Mouse (Mus musculus) bone marrow, adult 2 months (tissue): ENCODE measurements at regions not wholly inside any gene's neighbourhood (a gene's known extent, or its start where the extent isn't known, plus 50 kb on each side); places are given as distances from the start of the nearest gene placed in this dataset.

Experiments
- H3K27ac ChIP-seq: fragments of 200-500 bp; 2 replicates; pipeline ENCODE4 v1.5.1; 2012; ENCODE audit warnings: low read depth, mild to moderate bottlenecking, control low read depth, inconsistent platforms, low read length; ENCODE audit not compliant: control insufficient read depth, poor library complexity, insufficient read depth
- H3K4me1 ChIP-seq: fragments of 200-500 bp; 2 replicates; pipeline ENCODE4 v1.6.1; 2011; ENCODE audit warnings: low read length; ENCODE audit not compliant: control insufficient read depth, insufficient read depth
- H3K4me3 ChIP-seq: fragments of 200-500 bp; replicated peaks from 2 replicates; pipeline ENCODE3; 2011; ENCODE audit warnings: mild to moderate bottlenecking, low read depth, low read length, control low read depth; ENCODE audit not compliant: control insufficient read depth
- CTCF ChIP-seq: fragments of 200-500 bp; IDR thresholded peaks from 2 replicates; pipeline ENCODE4 v1.5.1; 2011; ENCODE audit warnings: low read length, control low read depth; ENCODE audit not compliant: control insufficient read depth, insufficient read depth
- POLR2A ChIP-seq: fragments of 200-500 bp; IDR thresholded peaks from 2 replicates; pipeline ENCODE4 v1.6.1; 2011; ENCODE audit warnings: low read depth, mild to moderate bottlenecking, control low read depth, low read length, borderline replicate concordance; ENCODE audit not compliant: control insufficient read depth
- WGBS: fragments of 180-500 bp; shearing (Covaris S2); methylation state at CpG from one replicate; pipeline ENCODE4 v1.1.7; 2018; 5-methylcytosine and 5-hydroxymethylcytosine counted together

DNA sequence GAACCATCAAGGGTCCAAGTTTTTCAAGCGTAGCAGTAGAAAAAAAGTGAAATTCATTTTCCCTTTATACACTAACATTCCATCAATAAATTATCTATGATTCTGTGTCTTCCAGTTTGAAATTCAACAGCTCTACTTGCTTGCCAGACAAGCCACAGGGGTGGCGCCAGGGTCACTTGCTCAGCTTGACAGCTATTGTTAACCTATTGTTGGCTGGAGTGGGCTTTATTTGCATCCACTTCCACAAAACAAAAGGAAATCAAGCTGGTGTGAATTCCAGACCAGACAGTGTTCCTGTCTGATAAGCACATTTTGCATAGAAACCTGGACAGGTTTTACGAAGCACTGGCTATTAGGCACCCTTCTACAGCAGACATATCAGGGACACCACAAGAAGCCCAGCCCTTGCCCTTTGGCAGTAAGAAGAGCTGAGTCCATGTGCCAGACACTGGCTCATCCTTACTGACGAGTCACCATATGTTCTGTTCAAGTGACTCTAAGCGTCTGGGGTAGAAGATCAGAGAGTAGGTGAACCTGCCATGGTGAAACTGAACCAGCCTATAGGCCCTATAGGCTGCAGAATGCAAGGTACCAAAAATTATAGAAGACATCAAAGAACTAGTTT is 366.9 kb downstream of the Basp1 start:
- TF ChIP-seq POLR2A: no peak
- Histone ChIP-seq H3K4me1 (no peaks in the 10 kb centered on the region), H3K27ac (no peak overlapping the region), H3K4me3 (no peak overlapping the region)
- WGBS: 66% methylated on average over 5 of the region's 5 CpGs

DNA sequence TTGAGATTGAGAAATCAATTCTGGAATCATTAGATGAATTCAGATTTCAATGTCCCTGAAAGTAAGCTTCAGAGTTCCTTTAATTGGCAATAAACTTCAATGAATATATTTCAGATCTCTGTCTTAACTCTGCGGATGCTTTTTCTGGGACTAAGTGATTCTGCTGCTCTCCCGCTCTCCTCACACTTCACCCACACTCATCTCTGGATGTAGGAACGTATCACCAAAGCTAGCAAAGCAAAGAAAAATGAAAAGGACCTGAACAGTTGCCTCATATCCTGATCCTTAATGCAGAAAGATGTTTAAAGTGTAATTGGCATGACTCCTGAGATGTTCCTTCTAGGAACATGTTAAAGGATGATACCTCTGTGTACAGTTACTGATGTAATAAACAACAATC is 377.3 kb downstream of the Basp1 start:
- Histone ChIP-seq H3K4me1 (no peaks in the 10 kb centered on the region), H3K4me3 (no peak overlapping the region), H3K27ac (no peak overlapping the region)
- 83% methylated on average over 3 of the region's 3 CpGs for WGBS
- TF ChIP-seq POLR2A: no peak

DNA sequence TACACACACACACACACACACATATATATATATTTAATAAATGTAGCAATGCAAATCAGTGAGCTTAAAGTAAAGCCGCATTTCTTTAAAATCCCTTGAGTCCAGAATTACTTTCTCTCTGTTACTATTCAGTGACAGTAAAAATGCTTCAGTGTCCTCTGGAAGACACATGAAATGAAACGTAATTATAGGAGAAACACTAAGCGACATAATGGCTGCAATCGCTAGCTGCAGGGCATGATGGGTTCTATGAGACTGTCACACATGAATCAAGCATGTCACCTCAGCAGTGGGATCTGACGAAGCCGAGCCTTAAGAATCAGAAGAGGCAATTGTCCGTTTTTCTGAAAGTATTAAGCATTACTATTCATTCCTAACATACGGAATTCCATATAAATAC is 385.7 kb downstream of the Basp1 start:
- no peak overlapping the region for H3K4me3 ChIP-seq
- no peak overlapping the region for H3K27ac ChIP-seq
- 85% methylated on average over 8 of the region's 8 CpGs for WGBS
- H3K4me1 ChIP-seq: no peaks in the 10 kb centered on the region
- TF ChIP-seq CTCF: no peak
- no peak for TF ChIP-seq POLR2A

DNA sequence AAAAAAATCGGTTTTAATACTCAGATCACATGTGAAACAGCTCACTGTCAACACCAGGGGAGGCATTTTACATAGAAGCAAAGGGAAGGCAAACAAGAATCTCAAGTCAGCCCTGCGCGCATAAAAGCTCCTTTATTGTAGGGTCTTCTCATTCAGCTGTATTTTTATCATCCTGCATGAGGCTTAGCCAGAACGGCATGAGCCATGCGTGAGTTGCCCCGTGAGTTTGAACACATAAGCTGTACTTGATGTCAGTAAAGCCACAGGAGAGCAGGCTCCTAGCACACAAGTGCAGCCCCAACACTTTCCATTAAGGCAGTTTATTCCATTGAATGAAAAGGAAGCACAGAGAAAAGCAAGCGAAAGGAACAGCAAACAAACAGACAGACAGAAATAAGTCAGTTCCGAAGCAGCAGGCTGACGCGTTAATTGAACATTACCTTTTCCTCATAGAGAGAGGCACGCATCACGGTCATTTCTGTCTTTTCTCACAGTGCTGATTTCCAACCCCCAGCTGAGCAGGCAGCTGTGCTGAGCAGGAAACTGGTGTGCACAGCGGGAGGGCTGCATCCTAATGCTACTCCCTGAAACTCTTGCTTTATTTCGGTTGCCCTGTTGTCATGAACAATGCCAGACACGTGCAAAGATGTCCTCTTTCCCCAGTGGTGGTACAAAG is 386.6 kb downstream of the Basp1 start:
- WGBS: 18% methylated on average over 15 of the region's 15 CpGs

DNA sequence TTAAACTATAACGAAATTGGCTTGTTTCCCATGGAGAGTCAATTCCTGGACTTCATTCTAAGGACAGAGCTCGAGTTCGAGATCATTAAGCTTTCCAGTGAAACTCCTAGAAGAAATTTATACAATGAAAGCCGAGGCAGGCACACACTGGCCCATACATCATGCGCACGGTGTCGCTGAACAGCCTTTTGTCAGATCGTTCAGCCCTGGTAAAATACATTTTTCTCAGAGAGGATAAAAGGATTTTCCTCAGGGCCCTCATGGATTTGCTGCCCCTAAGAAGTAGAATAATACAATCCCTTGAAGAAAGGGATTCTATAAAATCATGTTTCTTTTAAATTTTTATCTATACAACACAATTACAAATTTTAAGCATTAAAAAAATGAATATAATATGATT is 387.2 kb downstream of the Basp1 start:
- H3K27ac ChIP-seq: no peak overlapping the region
- no peaks in the 10 kb centered on the region for H3K4me1 ChIP-seq

More for the DNA sequence above, 386.6 kb downstream of the Basp1 start:
- TF ChIP-seq POLR2A (no peak), CTCF (no peak)
- H3K4me3 ChIP-seq: no peak overlapping the region
- H3K4me1 ChIP-seq: no peaks in the 10 kb centered on the region
- no peak overlapping the region for H3K27ac ChIP-seq

DNA sequence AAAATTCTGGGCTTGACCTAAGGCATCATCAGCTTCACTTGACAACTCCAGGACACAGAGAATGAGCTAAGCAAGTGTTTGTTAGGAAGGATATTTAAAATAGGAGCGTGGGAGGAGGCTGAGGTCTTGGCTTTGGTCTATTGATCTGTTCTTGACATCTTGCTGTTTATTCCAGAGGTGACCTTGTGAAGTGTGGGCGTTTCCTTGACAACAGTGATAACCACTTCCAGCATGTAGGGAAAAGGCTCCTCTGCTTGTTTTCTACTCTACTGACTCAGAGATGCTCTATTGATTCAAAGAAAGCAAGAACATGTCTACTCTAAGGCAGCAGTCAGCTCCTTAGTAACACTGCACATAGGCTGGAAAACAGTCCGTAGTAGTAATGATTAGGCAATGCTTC is 392.6 kb downstream of the Basp1 start:
- TF ChIP-seq CTCF (no peak), POLR2A (no peak)
- H3K4me1 ChIP-seq: no peaks in the 10 kb centered on the region
- 63% methylated on average over 3 of the region's 3 CpGs for WGBS
- H3K27ac ChIP-seq: no peak overlapping the region
- H3K4me3 ChIP-seq: no peak overlapping the region

More for the DNA sequence above, 387.2 kb downstream of the Basp1 start:
- no peak overlapping the region for H3K4me3 ChIP-seq
- TF ChIP-seq CTCF: no peak
- TF ChIP-seq POLR2A: no peak
- 68% methylated on average over 8 of the region's 8 CpGs for WGBS

DNA sequence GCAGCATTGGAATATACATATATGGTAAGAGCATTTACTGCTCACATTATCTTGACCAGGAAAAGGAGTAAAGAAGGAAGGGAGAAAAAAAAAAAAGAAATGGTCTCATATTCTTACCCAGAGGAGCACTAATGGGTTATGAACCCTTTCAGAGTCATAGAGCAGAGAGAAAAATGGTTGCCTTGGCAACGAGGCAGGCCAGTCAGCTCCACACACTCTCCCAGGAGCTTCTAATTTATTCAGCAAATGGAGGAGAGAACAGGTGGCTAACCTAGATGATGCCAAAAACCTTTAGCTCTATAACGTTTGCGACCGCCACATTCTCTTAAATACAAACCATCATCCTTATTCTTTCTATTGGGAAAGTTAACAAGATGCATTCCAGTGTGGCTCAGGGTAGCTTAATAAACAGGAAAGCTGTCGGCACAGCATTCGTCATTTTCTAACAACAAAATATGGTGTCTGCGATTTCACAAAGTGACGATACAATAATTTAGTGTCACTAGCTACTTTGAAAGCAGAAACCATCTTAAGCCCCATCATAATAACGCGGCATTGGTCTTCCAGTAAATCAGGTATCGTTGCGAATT is 394.1 kb downstream of the Basp1 start:
- H3K4me1 ChIP-seq: no peaks in the 10 kb centered on the region
- no peak overlapping the region for H3K4me3 ChIP-seq
- no peak overlapping the region for H3K27ac ChIP-seq
- no peak for TF ChIP-seq CTCF
- TF ChIP-seq POLR2A: no peak
- 81% methylated on average over 12 of the region's 12 CpGs for WGBS

DNA sequence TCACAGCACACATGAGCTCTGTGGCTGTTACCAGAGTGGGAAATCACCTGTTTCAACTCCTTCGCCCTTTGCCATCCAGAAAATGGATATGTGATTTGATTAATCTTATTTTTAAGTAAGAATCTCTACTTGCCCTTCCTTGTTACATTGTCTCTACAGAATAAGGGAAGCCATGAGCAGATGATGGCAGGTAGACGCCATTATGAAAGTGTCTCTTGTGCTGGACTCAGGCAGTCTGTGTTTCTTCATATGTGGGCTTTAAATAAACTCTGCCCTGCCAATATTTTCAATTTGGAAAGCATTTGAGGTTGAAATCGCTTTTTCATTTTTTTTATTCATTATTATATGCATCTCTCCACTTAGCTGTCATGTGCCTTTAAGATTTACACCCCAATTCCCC is 394.6 kb downstream of the Basp1 start:
- TF ChIP-seq POLR2A: no peak
- TF ChIP-seq CTCF: no peak
- no peak overlapping the region for H3K27ac ChIP-seq
- no peaks in the 10 kb centered on the region for H3K4me1 ChIP-seq
- WGBS: 62% methylated on average over 3 of the region's 3 CpGs
- H3K4me3 ChIP-seq: no peak overlapping the region

DNA sequence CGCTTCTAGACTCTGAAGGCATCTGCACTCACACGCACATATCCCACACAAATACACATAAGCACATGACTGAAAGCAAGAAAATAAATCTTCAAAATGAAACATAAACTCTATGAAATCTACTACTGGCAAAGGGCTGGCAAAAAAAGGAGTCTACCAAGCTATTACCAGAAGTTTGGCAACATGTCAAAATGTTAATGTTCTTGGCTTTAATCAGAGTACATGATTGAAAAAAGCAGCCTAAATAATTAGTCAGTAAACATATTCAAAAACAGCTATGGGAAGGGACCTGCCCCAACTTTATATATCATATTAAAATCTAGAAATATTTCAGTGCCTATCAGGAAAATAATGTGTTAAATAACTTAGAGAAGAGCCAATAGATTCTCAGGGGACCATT is 405.8 kb downstream of the Basp1 start:
- H3K4me3 ChIP-seq: no peak overlapping the region
- TF ChIP-seq POLR2A: no peak
- no peak for TF ChIP-seq CTCF
- H3K4me1 ChIP-seq: no peaks in the 10 kb centered on the region
- 83% methylated on average over 2 of the region's 2 CpGs for WGBS
- no peak overlapping the region for H3K27ac ChIP-seq
